Mouse (Mus musculus) megakaryocyte, embryonic 14.5 days (primary cell): ENCODE results near the gene Ccdc138. TPM values are rescaled to one million over a fixed set of nuclear protein-coding genes. Genes with fewer than 3 reads are reported as not detected.
A peak's percentile ranks its signal among the peaks of the same experiment; 100 is the strongest.

Source experiments
- H3K27me3 ChIP-seq: replicated peaks from 2 replicates; pipeline ENCODE3; 2012; ENCODE audit warnings: inconsistent platforms
- H3K36me3 ChIP-seq: replicated peaks from 2 replicates; pipeline ENCODE3; 2012; ENCODE audit warnings: low read length, inconsistent platforms, mixed read lengths
- H3K4me1 ChIP-seq: 2 replicates; pipeline ENCODE4 v1.6.1; 2012; ENCODE audit warnings: inconsistent platforms
- H3K4me3 ChIP-seq: replicated peaks from 2 replicates; pipeline ENCODE3; 2012; ENCODE audit warnings: moderate library complexity, mild to moderate bottlenecking, inconsistent platforms
- H3K9me3 ChIP-seq: 2 replicates; pipeline ENCODE4 v1.6.1; 2012; ENCODE audit warnings: inconsistent platforms
- FLI1 ChIP-seq: IDR thresholded peaks from 2 replicates; pipeline ENCODE4 v1.6.1; 2012; ENCODE audit warnings: low read length, inconsistent platforms, mixed read lengths
- GATA1 ChIP-seq: IDR thresholded peaks from 3 replicates; pipeline ENCODE4 v1.6.1; 2012; ENCODE audit warnings: mixed read lengths, low read length, inconsistent platforms, borderline replicate concordance
- polyA plus RNA-seq: library from polyadenylated mRNA; stranded (reverse); fragments of >175 nt; gene quantifications from 2 replicates; pipeline ENCODE4 v1.2.3, GENCODE M21; 2012; ENCODE audit warnings: low replicate concordance; ENCODE audit not compliant: insufficient read depth

Ccdc138 gene
- polyA plus RNA-seq: 0.65 TPM in 1 of 2 replicates, not detected in the other

GRCm38 (mm10) chr10:58497320-58498284 lies at the start of gene Ccdc138:
Ccdc138 (plus strand) TSS chr10:58497948.
- peaks cover 32% of the 10 kb centered on the region for H3K36me3 ChIP-seq
- H3K9me3 ChIP-seq: no peaks in the 10 kb centered on the region
- peaks cover 17% of the 10 kb centered on the region for H3K4me1 ChIP-seq
- no peak for TF ChIP-seq GATA1
- no peak for TF ChIP-seq FLI1
- peak within 1 kb of the TSS; percentile 97 for H3K4me3 ChIP-seq
- no peaks in the 10 kb centered on the region for H3K27me3 ChIP-seq

- Histone ChIP-seq H3K27me3 (no peaks in the 10 kb centered on the region), H3K4me3 (peak overlapping the region; percentile 74), H3K9me3 (no peaks in the 10 kb centered on the region), H3K4me1 (peaks cover 30% of the 10 kb centered on the region), H3K36me3 (peaks cover 47% of the 10 kb centered on the region)
- TF ChIP-seq GATA1 (no peak), FLI1 (no peak)
Observed at GRCm38 (mm10) chr10:58451575-58451974, 46.2 kb upstream of the Ccdc138 start.

GRCm38 (mm10) chr10:58452185-58452584 lies 45.6 kb upstream of the Ccdc138 start:
- Histone ChIP-seq H3K9me3 (no peaks in the 10 kb centered on the region), H3K4me1 (peaks cover 30% of the 10 kb centered on the region), H3K4me3 (peak overlapping the region; percentile 64), H3K27me3 (no peaks in the 10 kb centered on the region), H3K36me3 (peaks cover 52% of the 10 kb centered on the region)
- no peak for TF ChIP-seq FLI1
- no peak for TF ChIP-seq GATA1

- no peaks in the 10 kb centered on the region for H3K9me3 ChIP-seq
- peaks cover 94% of the 10 kb centered on the region for H3K36me3 ChIP-seq
- TF ChIP-seq GATA1 (no peak), FLI1 (no peak)
- no peak overlapping the region for H3K4me3 ChIP-seq
- H3K4me1 ChIP-seq: no peaks in the 10 kb centered on the region; the same call in none of the 2 replicates
- no peaks in the 10 kb centered on the region for H3K27me3 ChIP-seq
Observed at GRCm38 (mm10) chr10:58459896-58460295, 37.9 kb upstream of the Ccdc138 start.

GRCm38 (mm10) chr10:58477086-58477755 lies 20.5 kb upstream of the Ccdc138 start:
- Histone ChIP-seq H3K4me3 (no peak overlapping the region), H3K4me1 (no peaks in the 10 kb centered on the region), H3K9me3 (no peaks in the 10 kb centered on the region), H3K27me3 (no peaks in the 10 kb centered on the region), H3K36me3 (peaks cover 94% of the 10 kb centered on the region)
- TF ChIP-seq GATA1: no peak
- no peak for TF ChIP-seq FLI1

GRCm38 (mm10) chr10:58478071-58478578 lies 19.6 kb upstream of the Ccdc138 start:
- no peaks in the 10 kb centered on the region for H3K4me1 ChIP-seq
- no peak overlapping the region for H3K4me3 ChIP-seq
- no peaks in the 10 kb centered on the region for H3K9me3 ChIP-seq
- peaks cover 96% of the 10 kb centered on the region for H3K36me3 ChIP-seq
- TF ChIP-seq FLI1 (no peak), GATA1 (no peak)
- H3K27me3 ChIP-seq: no peaks in the 10 kb centered on the region

GRCm38 (mm10) chr10:58479954-58480490 lies 17.7 kb upstream of the Ccdc138 start:
- H3K27me3 ChIP-seq: no peaks in the 10 kb centered on the region
- TF ChIP-seq GATA1 (no peak), FLI1 (no peak)
- H3K36me3 ChIP-seq: peaks cover 99% of the 10 kb centered on the region

GRCm38 (mm10) chr10:58491031-58491430 lies 6.7 kb upstream of the Ccdc138 start:
- Histone ChIP-seq H3K9me3 (no peaks in the 10 kb centered on the region), H3K4me3 (no peak overlapping the region), H3K4me1 (no peaks in the 10 kb centered on the region), H3K27me3 (no peaks in the 10 kb centered on the region), H3K36me3 (peaks cover 89% of the 10 kb centered on the region)
- no peak for TF ChIP-seq FLI1
- TF ChIP-seq GATA1: no peak

More at GRCm38 (mm10) chr10:58479954-58480490, 17.7 kb upstream of the Ccdc138 start:
- H3K4me1 ChIP-seq: no peaks in the 10 kb centered on the region
- no peaks in the 10 kb centered on the region for H3K9me3 ChIP-seq
- no peak overlapping the region for H3K4me3 ChIP-seq

- TF ChIP-seq FLI1: no peak
- no peak for TF ChIP-seq GATA1
- no peaks in the 10 kb centered on the region for H3K9me3 ChIP-seq
Observed at GRCm38 (mm10) chr10:58495637-58496036, 2.1 kb upstream of the Ccdc138 start.

More at GRCm38 (mm10) chr10:58495637-58496036, 2.1 kb upstream of the Ccdc138 start:
- Histone ChIP-seq H3K27me3 (no peaks in the 10 kb centered on the region), H3K36me3 (peaks cover 52% of the 10 kb centered on the region), H3K4me1 (peaks cover 17% of the 10 kb centered on the region), H3K4me3 (no peak overlapping the region)
